14 mouse cellular contexts compared by ENCODE assay signal in genomic region chr9:123408771-123409170, GRCm38 (mm10).
"Had no signal": no experiment of that assay in that cellular context is flagged by ENCODE, and none has a peak within 500 bp of the region (broad histone marks: within the 10 kb centered on the region; RNA-seq: fewer than 3 reads in every experiment).

No protein-coding gene starts in this region.

- H3K27ac ChIP-seq: limb, embryonic 12.5 days; liver, embryonic 15.5 days; macrophage; midbrain, embryonic 12.5 days; neural tube, embryonic 13.5 days had no signal

- ATAC-seq: midbrain, embryonic 16.5 days had no signal

- H3K4me2 ChIP-seq: limb, embryonic 12.5 days; liver, embryonic 15.5 days; midbrain, embryonic 12.5 days; neural tube, embryonic 13.5 days had no signal

- H3K4me3 ChIP-seq: limb, embryonic 12.5 days; liver, embryonic 15.5 days; midbrain, embryonic 12.5 days; neural tube, embryonic 13.5 days had no signal

- H3K4me1 ChIP-seq: limb, embryonic 12.5 days; liver, embryonic 15.5 days; midbrain, embryonic 12.5 days; neural tube, embryonic 13.5 days had no signal

- H3K27me3 ChIP-seq: limb, embryonic 12.5 days; liver, embryonic 15.5 days; midbrain, embryonic 12.5 days; neural tube, embryonic 13.5 days had no signal

- DNase-seq: kidney, postnatal 36 days; layer of hippocampus, adult 9-11 months; liver; lung, adult 2 months; lung, postnatal 10 days; right cerebral cortex, postnatal 14 days; thymus, adult 18-20 months; thymus, postnatal 14 days had no signal

- H3K9me3 ChIP-seq: limb, embryonic 12.5 days; liver, embryonic 15.5 days; midbrain, embryonic 12.5 days; neural tube, embryonic 13.5 days had no signal

- H3K9ac ChIP-seq: limb, embryonic 12.5 days; liver, embryonic 15.5 days; midbrain, embryonic 12.5 days; neural tube, embryonic 13.5 days had no signal
